Mouse (Mus musculus): ENCODE results near the gene Gsdma. TPM values are rescaled to one million over a fixed set of nuclear protein-coding genes. Genes with fewer than 3 reads are reported as not detected.
"Not testable (repeated sequence)": the region's sequence is repeated elsewhere in the genome, so short reads cannot be mapped to it uniquely, and the experiment has no call there.

The Gsdma gene
- polyA plus RNA-seq, 1 experiment from 2014 or later = 0.80 TPM

DNA sequence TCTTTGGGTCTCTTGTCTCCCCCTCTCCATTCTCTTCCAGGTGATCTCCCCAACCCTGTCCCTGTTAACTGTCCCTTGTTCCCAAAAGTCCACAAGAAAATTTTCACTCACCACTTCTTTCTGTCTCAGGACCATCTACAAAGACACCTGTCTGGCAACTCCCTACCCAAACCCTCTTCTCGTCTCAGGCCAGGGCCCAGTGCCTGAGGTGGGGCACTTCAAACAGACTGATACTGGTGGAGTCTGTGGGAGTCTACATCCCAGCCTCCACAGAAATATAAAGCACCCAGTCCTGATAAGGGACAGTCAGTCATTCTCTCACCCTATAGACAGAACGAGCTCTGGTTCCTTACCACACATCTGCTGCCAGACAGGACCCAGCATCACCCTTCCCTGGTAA, 17.7 kb upstream of the Gsdma start, which contains the start of gene Gsdma2:
TSS of gene Gsdma2 (plus strand) at position 301 of the 400 bp plus-strand sequence.
- H3K27ac ChIP-seq = no peak within 1 kb of the TSS
- no peaks in the 10 kb centered on the region for H3K9me3 ChIP-seq
- 0 out of 2 replicates have a peak, but pooled peaks cover 2% of the 10 kb centered on the region for H3K27me3 ChIP-seq (replicated peaks)
- no peaks in the 10 kb centered on the region for H3K4me1 ChIP-seq
- no peak within 1 kb of the TSS for H3K4me2 ChIP-seq
- H3K4me3 ChIP-seq (replicated peaks) = no peak within 1 kb of the TSS
- WGBS = 44% methylated on average over 2 of the region's 2 CpGs
- ATAC-seq (ENCODE audit: insufficient read depth, low FRiP score, low read depth) = no peak
- H3K36me3 ChIP-seq = no peaks in the 10 kb centered on the region
- no peak within 1 kb of the TSS for H3K9ac ChIP-seq

DNA sequence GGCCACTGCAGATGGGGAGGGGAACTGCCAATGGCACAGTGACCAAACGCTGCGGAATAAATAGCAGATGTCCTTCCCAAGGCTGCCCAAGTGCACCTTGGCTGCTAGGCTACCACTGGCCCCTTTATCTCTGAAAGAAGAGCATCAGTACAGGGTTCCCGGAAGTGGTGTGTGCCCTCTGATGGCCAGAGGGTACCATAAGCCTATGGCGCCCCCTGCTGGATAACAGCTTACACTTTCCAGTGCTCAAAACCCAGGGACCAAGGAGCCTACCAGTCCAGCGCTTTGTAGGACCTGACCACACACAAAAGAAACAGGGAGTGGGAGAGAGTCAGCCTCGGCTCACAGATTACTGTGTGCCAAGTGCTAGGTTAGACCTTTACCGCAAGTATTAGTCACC, 9.1 kb upstream of the Gsdma start:
- H3K4me3 ChIP-seq (replicated peaks); H3K9ac ChIP-seq; H3K4me2 ChIP-seq; H3K9me3 ChIP-seq; H3K36me3 ChIP-seq; H3K27me3 ChIP-seq (replicated peaks); H3K4me1 ChIP-seq; H3K27ac ChIP-seq: not testable (repeated sequence)
- WGBS = 15% methylated on average over 7 of the region's 7 CpGs
- peak; percentile 35 for ATAC-seq (ENCODE audit: insufficient read depth, low FRiP score, low read depth)

DNA sequence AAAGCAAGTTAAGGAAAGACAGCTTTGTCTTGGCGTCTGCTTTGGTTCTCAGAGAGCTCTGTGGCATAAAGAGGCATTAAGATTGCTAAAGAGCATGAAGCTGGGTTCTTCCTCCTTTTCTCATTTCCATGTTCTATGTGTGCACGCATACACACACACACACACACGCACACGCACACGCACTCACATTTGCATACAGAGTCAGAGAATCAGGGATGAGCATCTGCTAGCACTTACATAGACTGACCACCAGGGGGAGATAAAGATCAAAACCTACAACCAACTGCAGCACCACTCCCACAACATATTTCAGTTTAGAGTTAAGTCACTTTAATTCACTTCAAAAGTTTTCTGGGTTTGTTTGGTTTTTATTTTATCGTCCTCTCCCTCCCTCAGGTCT, 3.6 kb upstream of the Gsdma start:
- ATAC-seq (ENCODE audit: insufficient read depth, low FRiP score, low read depth) = no peak
- Histone ChIP-seq H3K27ac (no peak overlapping the region), H3K27me3 (replicated peaks) (no peaks in the 10 kb centered on the region), H3K9me3 (no peaks in the 10 kb centered on the region), H3K36me3 (no peaks in the 10 kb centered on the region), H3K4me3 (replicated peaks) (no peak overlapping the region), H3K4me2 (no peak overlapping the region), H3K4me1 (no peaks in the 10 kb centered on the region), H3K9ac (no peak overlapping the region)
- WGBS = 10% methylated on average over 6 of the region's 6 CpGs

DNA sequence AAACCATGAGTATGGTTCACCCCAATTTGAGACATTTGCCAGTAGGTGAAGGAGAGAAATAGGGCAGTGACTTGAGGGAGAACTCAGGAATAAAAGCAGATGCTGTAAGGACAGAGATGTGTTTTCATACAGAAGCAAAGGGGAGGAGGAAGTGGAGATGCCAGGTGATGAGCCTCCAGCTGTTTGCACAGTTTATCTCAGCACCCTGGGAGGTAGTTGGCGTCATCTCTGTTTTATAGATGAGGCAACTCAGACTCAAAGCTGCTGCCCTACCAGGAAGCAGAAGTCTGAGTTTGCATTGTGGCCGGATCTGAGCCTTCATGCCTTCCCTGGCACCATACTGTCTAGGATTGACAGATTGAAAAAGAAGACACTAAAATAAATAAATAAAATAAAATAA, 4.8 kb downstream of the Gsdma start:
- H3K36me3 ChIP-seq = no peaks in the 10 kb centered on the region
- H3K27me3 ChIP-seq (replicated peaks) = 0 out of 2 replicates have a peak, but pooled peaks cover 7% of the 10 kb centered on the region
- no peak overlapping the region for H3K4me2 ChIP-seq
- H3K27ac ChIP-seq = no peak overlapping the region
- H3K4me3 ChIP-seq (replicated peaks) = no peak overlapping the region
- no peak for ATAC-seq (ENCODE audit: insufficient read depth, low FRiP score, low read depth)
- no peak overlapping the region for H3K9ac ChIP-seq
- no peaks in the 10 kb centered on the region for H3K9me3 ChIP-seq
- 48% methylated on average over 2 of the region's 2 CpGs for WGBS
- no peaks in the 10 kb centered on the region for H3K4me1 ChIP-seq

DNA sequence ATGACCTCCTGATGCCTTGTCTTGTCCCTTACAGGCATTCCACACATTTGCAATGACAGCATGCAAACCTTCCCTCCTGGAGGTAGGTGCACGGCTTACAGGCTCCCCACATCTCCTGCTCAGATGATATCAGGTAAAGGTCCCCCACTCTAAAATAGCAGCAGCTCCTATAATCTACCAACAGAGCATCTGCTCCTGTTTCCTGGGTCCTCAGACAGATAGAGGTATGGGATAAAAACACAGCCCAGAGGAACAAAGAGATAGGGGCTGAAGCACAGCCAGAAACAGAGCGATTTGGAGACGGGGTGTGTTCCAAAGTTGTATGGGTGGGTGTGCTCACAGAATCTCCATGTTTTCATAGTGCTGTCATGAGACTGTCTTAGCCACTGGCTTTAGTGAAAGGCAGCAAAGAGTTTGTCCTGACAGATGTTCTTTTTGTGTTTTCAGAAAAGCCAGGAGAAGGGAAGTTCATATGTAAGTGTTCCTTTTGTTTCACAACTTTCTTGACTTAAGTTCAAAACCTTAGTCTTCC, 7.2 kb downstream of the Gsdma start:
- 62% methylated on average over 3 of the region's 3 CpGs for WGBS

DNA sequence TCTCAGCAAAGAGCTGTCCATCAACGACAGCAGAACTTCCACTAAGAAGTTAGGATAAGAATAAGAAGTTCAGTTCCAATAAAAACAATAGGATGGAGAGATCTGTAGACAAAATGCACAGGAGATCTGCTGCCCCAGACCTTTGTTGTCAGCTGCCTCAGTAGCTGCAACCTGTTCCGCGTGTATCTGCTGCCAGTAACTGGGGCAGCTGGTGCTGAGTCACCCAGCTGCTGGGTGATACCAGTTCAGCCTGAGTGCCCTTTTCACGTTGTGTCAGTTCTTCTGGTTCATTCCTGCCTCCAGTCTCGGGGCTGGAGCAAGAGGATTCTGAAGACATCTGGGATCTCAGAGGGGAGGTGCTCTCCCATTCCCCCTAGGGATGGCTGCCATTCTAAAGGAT, 7.7 kb downstream of the Gsdma start:
- Histone ChIP-seq H3K4me1 (no peaks in the 10 kb centered on the region), H3K4me3 (replicated peaks) (no peak overlapping the region), H3K9me3 (no peaks in the 10 kb centered on the region), H3K27me3 (replicated peaks) (0 out of 2 replicates have a peak, but pooled peaks cover 7% of the 10 kb centered on the region), H3K9ac (no peak overlapping the region), H3K27ac (no peak overlapping the region), H3K4me2 (no peak overlapping the region), H3K36me3 (no peaks in the 10 kb centered on the region)
- no peak for ATAC-seq (ENCODE audit: insufficient read depth, low FRiP score, low read depth)
- 50% methylated on average over 5 of the region's 5 CpGs for WGBS

More for the DNA sequence above, 7.2 kb downstream of the Gsdma start:
- H3K4me1 ChIP-seq = no peaks in the 10 kb centered on the region
- ATAC-seq (ENCODE audit: insufficient read depth, low FRiP score, low read depth) = no peak
- no peak overlapping the region for H3K4me3 ChIP-seq (replicated peaks)
- no peak overlapping the region for H3K4me2 ChIP-seq
- H3K9ac ChIP-seq = no peak overlapping the region
- H3K27ac ChIP-seq = no peak overlapping the region
- no peaks in the 10 kb centered on the region for H3K9me3 ChIP-seq
- H3K36me3 ChIP-seq = no peaks in the 10 kb centered on the region
- H3K27me3 ChIP-seq (replicated peaks) = 0 out of 2 replicates have a peak, but pooled peaks cover 7% of the 10 kb centered on the region

DNA sequence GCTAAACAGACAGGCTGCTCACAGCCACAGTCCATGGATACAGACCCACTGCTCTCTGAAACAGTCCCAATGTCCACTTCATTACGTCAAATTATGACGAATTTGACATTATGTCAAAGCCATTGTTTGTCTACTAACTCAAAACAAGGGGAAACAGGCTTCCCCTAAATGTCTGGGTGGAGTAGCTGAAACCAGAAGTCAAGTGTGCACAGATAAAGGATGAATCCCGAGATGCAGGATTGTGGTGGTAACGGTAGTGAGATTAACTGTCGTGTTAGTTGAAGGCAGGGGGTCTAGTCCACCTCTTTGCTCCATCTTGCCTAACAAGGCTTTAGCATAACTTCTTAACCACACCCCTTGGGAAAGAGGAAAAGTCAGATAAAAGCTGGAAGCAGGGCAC, 8.3 kb downstream of the Gsdma start:
- Histone ChIP-seq H3K4me3 (replicated peaks) (no peak overlapping the region), H3K27me3 (replicated peaks) (0 out of 2 replicates have a peak, but pooled peaks cover 6% of the 10 kb centered on the region), H3K4me1 (no peaks in the 10 kb centered on the region), H3K4me2 (no peak overlapping the region), H3K9me3 (no peaks in the 10 kb centered on the region), H3K36me3 (no peaks in the 10 kb centered on the region), H3K9ac (no peak overlapping the region), H3K27ac (no peak overlapping the region)
- ATAC-seq (ENCODE audit: insufficient read depth, low FRiP score, low read depth) = no peak
- WGBS = 70% methylated on average over 5 of the region's 5 CpGs

DNA sequence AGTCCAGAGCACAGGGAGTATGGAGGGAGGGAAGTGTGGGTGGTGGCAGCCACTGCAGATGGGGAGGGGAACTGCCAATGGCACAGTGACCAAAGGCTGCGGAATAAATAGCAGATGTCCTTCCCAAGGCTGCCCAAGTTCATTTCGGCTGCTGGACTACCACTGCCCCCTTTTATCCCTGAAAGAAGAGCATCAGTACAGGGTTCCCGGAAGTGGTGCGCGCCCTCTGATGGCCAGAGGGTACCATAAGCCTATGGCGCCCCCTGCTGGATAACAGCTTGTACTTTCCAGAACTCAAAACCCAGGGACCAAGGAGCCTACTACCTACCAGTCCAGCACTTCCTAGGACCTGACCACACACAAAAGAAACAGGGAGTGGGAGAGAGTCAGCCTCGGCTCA, 9.0 kb downstream of the Gsdma start:
- H3K27ac ChIP-seq; H3K36me3 ChIP-seq; H3K4me1 ChIP-seq; H3K4me3 ChIP-seq (replicated peaks); H3K27me3 ChIP-seq (replicated peaks); H3K9ac ChIP-seq; H3K9me3 ChIP-seq: not testable (repeated sequence)
- WGBS = 4% methylated on average over 6 of the region's 7 CpGs
- H3K4me2 ChIP-seq = peak overlapping the region; percentile 26; the same call in 1 of the 2 replicates
- ATAC-seq (ENCODE audit: insufficient read depth, low FRiP score, low read depth) = peak; percentile 67; the same call in 1 of the 2 replicates

DNA sequence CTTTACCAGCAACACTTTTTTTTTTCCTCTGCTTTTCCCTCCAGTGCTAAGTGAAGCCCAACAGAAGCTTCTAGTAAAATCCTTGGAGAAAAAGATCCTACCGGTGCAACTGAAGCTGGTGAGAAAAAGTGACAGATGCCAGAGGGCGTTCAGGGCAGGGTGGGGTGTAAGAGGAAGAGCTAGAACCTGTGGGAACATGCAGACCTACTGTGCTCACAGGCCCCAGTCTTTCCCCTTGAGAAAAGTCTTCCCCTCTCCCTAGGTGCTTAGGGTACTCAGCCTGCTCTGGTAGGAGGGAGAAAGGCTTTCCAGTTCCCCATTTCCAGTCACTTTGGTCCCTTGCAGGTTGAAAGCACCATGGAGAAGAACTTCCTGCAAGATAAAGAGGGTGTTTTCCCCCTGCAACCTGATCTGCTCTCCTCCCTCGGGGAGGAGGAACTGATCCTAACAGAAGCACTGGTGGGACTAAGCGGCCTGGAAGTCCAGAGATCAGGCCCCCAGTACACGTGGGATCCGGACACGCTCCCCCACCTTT, 11.7 kb downstream of the Gsdma start:
- H3K9me3 ChIP-seq = no peaks in the 10 kb centered on the region
- ATAC-seq (ENCODE audit: insufficient read depth, low FRiP score, low read depth) = no peak
- no peaks in the 10 kb centered on the region for H3K27me3 ChIP-seq (replicated peaks)
- no peak overlapping the region for H3K4me2 ChIP-seq
- WGBS = 33% methylated on average over 7 of the region's 7 CpGs
- no peak overlapping the region for H3K4me3 ChIP-seq (replicated peaks)
- H3K36me3 ChIP-seq = no peaks in the 10 kb centered on the region
- no peaks in the 10 kb centered on the region for H3K4me1 ChIP-seq
- H3K9ac ChIP-seq = no peak overlapping the region
- H3K27ac ChIP-seq = no peak overlapping the region

DNA sequence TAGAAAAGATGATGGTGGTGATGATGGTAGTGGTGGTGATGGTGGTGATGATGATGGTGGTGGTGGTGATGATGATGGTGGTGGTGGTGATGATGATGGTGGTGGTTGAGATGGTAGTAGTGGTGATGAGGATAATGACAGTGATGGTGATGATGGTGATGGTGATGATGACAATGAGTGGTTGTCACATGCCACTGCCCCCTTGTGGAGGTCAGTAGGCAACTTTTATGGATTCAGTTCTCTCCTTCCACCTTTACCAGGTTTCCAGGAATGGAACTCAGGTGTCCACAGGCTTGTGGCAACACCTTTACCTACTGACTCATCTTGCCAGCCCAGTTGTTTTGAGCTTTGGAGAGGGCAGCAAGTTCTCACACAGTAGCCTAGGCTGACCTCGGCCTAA, 15.9 kb downstream of the Gsdma start:
- Histone ChIP-seq H3K4me3 (replicated peaks) (no peak overlapping the region), H3K36me3 (no peaks in the 10 kb centered on the region), H3K4me1 (peaks cover 9% of the 10 kb centered on the region), H3K27me3 (replicated peaks) (no peaks in the 10 kb centered on the region), H3K4me2 (no peak overlapping the region), H3K9ac (no peak overlapping the region), H3K9me3 (no peaks in the 10 kb centered on the region), H3K27ac (no peak overlapping the region)
- no peak for ATAC-seq (ENCODE audit: insufficient read depth, low FRiP score, low read depth)
- WGBS = 93% methylated on average over 1 of the region's 1 CpGs

DNA sequence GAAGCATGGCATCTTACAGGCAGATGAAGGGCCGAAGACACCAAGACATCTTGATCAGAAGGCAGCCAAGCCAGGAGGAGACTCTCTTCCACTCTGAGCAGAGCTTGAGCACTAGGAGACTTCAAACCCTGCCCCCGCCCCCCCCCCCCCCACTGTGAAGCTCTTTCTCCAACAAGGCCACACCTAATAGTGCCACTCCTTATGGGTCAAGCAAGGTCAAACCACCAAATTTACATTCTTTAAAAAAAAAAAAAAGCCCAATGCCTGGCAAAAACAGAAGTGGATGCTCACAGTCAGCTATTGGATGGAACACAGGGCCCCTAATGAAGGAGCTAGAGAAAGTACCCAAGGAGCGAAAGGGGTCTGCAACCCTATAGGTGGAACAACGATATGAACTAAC, 16.4 kb downstream of the Gsdma start:
- not testable (repeated sequence) for H3K36me3 ChIP-seq, H3K9me3 ChIP-seq
- WGBS = 83% methylated on average over 4 of the region's 4 CpGs

DNA sequence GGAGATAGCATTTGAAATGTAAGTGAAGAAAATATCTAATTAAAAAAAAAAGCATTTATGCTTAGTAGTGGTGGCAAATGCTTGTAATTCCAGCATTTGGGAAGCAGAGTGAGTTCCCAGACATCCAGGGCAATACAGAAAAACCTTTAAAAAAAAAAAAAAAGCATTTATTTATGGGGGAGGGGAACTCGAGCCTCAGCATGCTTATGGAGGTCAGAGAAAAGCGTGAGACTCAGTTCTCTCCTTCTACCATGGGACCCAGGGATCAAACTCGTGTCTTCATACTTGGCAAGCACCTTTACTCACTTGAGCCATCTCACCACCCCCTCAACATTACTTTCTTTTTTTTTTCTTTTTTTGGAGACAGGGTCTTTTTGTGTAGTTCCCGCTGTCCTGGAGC, 17.0 kb downstream of the Gsdma start:
- Histone ChIP-seq H3K9ac (no peak overlapping the region), H3K9me3 (no peaks in the 10 kb centered on the region), H3K4me1 (peaks cover 12% of the 10 kb centered on the region), H3K4me2 (no peak overlapping the region), H3K27me3 (replicated peaks) (no peaks in the 10 kb centered on the region), H3K4me3 (replicated peaks) (no peak overlapping the region), H3K27ac (no peak overlapping the region), H3K36me3 (peaks cover 6% of the 10 kb centered on the region)
- ATAC-seq (ENCODE audit: insufficient read depth, low FRiP score, low read depth) = no peak
- 85% methylated on average over 4 of the region's 4 CpGs for WGBS

More for the DNA sequence above, 16.4 kb downstream of the Gsdma start:
- H3K27ac ChIP-seq; H3K27me3 ChIP-seq (replicated peaks); H3K4me2 ChIP-seq; H3K4me3 ChIP-seq (replicated peaks); H3K9ac ChIP-seq; ATAC-seq (ENCODE audit: insufficient read depth, low FRiP score, low read depth); H3K4me1 ChIP-seq: not testable (repeated sequence)
